Mouse (Mus musculus) CD8-positive naive resting alpha-beta T cell, adult 57 days (primary cell): Measurements from ENCODE around the gene Gm9048. TPM values are rescaled to one million over a fixed set of nuclear protein-coding genes. Genes with fewer than 3 reads are reported as not detected.

Experiments
- total RNA-seq: library from RNA; stranded (reverse); gene quantifications from one replicate; pipeline ENCODE4 v1.2.4, GENCODE M21; 2023

Gene Gm9048
- total RNA-seq: not detected

GRCm38 (mm10) chr10:118348579-118348978, at the start of gene Gm9048:
Gm9048 (minus strand) TSS chr10:118348679.

GRCm38 (mm10) chr10:118354005-118354404, 5.5 kb upstream of the Gm9048 start, which contains the start of gene Gm9049:
Gm9049 (minus strand) TSS chr10:118354105.

GRCm38 (mm10) chr10:118343155-118343554, 5.3 kb downstream of the Gm9048 start, which contains the start of gene Gm9046:
Gm9046 (minus strand) TSS chr10:118343255.

GRCm38 (mm10) chr10:118337731-118338130, 10.7 kb downstream of the Gm9048 start, which contains the start of gene Gm9045:
Gm9045 (minus strand) TSS chr10:118337831.

GRCm38 (mm10) chr10:118332308-118332707, 16.2 kb downstream of the Gm9048 start, which contains the start of gene Gm9044:
Gm9044 (minus strand) TSS chr10:118332408.

GRCm38 (mm10) chr10:118326869-118327268, 21.6 kb downstream of the Gm9048 start, which contains the start of gene Gm9040:
Gm9040 (minus strand) TSS chr10:118326969.

Other genes starting within 250 kb of the Gm9048 start
- 7.3 TPM for gene Mdm1, start 206.9 kb downstream of the Gm9048 start, total RNA-seq
- not detected for gene Il22, start 143.7 kb downstream of the Gm9048 start, total RNA-seq
- gene Gm32717, start 107.9 kb downstream of the Gm9048 start, total RNA-seq: 1.1 TPM
- gene Gm32802, start 90.0 kb downstream of the Gm9048 start, total RNA-seq: 1.1 TPM
- gene Iltifb, start 53.6 kb downstream of the Gm9048 start, total RNA-seq: not detected
- gene Gm9040, start 21.7 kb downstream of the Gm9048 start, total RNA-seq: not detected
- gene Gm9044, start 16.3 kb downstream of the Gm9048 start, total RNA-seq: not detected
- not detected for gene Gm9045, start 10.8 kb downstream of the Gm9048 start, total RNA-seq
- gene Gm9046, start 5.4 kb downstream of the Gm9048 start, total RNA-seq: not detected
- not detected for gene Gm9049, start 5.4 kb upstream of the Gm9048 start, total RNA-seq
- gene Ifng, start 92.4 kb upstream of the Gm9048 start, total RNA-seq: 4.9 TPM